Mouse (Mus musculus) kidney, adult 2 months (tissue): ENCODE results near the gene Pigo.
"Not testable (repeated sequence)": the region's sequence is repeated elsewhere in the genome, so short reads cannot be mapped to it uniquely, and the experiment has no call there.

Experiments
- CTCF ChIP-seq: fragments of 200-500 bp; conservative IDR thresholded peaks from 2 replicates; pipeline ENCODE4 v1.5.1; 2011; ENCODE audit warnings: low read depth, mild to moderate bottlenecking, control low read depth, low read length, moderate library complexity, mixed read lengths; ENCODE audit not compliant: insufficient read depth, insufficient read length
- POLR2A ChIP-seq: fragments of 200-500 bp; IDR thresholded peaks from one replicate; pipeline ENCODE4 v1.6.1; 2011; ENCODE audit warnings: low read depth, low read length, control low read depth

DNA sequence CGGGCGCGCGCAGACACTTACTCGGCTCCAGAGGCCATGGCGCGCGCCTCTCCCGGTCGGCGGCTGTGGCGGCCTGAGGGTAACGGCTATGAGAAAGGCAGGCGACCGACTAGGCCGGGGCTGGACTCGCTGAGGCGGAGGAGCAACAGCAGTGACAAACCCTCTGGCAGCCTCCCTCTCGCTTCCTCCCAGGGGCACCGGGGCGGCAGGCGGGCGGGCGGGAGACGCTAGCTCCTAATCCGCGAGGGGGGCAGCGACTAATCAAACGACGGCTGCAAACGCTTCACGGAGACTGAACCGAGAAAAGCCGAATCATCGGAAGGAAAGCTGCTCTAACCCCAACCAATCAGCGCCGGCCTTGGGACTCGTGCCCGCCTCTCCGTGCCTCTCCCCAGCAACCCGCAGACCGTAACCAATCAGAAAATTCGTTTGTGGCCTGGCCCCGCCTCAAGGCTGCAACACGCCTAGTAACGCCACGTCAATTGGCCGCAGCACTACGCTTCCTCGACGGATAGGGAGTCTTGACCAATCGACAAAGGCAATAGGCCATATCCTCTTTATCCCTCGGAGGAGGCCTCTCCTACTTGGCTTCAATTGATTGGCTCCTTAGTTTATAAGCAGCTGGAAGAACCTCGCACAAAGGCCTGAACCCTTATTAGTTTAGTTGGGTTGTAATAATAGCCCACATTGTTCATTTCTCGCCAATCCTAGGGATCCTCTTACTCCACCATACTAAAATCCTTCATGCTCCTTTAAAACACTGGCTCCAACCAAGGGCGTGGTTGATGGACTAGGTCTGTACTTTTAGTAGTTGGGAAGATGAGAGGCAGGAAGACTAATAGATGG, 25.3 kb downstream of the Pigo start, which contains the start of gene Vcp:
- not testable (repeated sequence) for TF ChIP-seq POLR2A, CTCF
